Mouse (Mus musculus) C2C12 (cell line): ENCODE data around the gene Ccser1.

Source experiments
- CEBPB ChIP-seq: IDR thresholded peaks from one replicate; pipeline ENCODE4 v1.6.1; 2011; ENCODE audit warnings: low read depth, mild to moderate bottlenecking, control low read depth, moderate library complexity
- CTCF ChIP-seq: IDR thresholded peaks from one replicate; pipeline ENCODE4 v1.5.1; 2011; ENCODE audit not compliant: control insufficient read depth, insufficient read depth, insufficient read length
- MAX ChIP-seq: IDR thresholded peaks from one replicate; pipeline ENCODE4 v1.6.1; 2011; ENCODE audit warnings: mild to moderate bottlenecking, control low read depth
- USF1 ChIP-seq: IDR thresholded peaks from one replicate; pipeline ENCODE4 v1.6.1; 2011; ENCODE audit warnings: low read depth, mild to moderate bottlenecking, control low read depth, moderate library complexity

DNA sequence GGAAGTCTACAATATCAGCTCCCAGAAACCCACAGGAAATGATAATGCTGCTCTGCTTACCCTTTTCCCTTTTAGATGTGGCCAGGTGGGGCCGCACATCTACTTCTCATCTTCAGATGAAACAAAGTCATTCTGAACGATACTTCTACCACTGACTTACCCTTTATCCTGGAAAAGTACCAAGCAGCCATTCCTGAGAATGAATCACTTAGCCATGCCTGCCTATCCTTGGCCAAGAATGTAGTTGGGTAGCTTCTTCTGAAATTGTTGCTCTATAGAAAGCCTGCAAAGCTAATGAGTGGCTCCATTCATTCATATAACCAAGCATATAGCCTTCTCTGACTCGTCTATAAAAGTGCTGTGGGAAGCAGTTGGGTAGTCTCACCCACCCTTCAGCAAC is 62.4 kb downstream of the Ccser1 start:
- TF ChIP-seq USF1 (no peak), CEBPB (no peak), CTCF (no peak), MAX (no peak)
